Mouse (Mus musculus) liver, postnatal 0 days (tissue): ENCODE measurements at regions not wholly inside any gene's neighbourhood (a gene's known extent, or its start where the extent isn't known, plus 50 kb on each side); places are given as distances from the start of the nearest gene placed in this dataset.

Experiments
- ATAC-seq: fragments of 200-750 bp; cut with Nextera tagmentation; 2 replicates; pipeline ENCODE4 v1.8.0; 2017; ENCODE audit warnings: mild to moderate bottlenecking, moderate library complexity
- DNase-seq: peaks from one replicate; pipeline ENCODE4 v3.0.0-alpha.2; 2016
- H3K27ac ChIP-seq: fragments of 300-500 bp; sonication (generic); 2 replicates; pipeline ENCODE4 v1.5.1; 2014; ENCODE audit warnings: antibody characterized with exemption, moderate library complexity, mild to moderate bottlenecking, low read depth
- H3K27me3 ChIP-seq: fragments of 300-500 bp; sonication (generic); 2 replicates; pipeline ENCODE4 v1.6.1; 2014; ENCODE audit warnings: low read length, control low read depth, mixed read lengths; ENCODE audit not compliant: insufficient read depth
- H3K36me3 ChIP-seq: fragments of 300-500 bp; sonication (generic); replicated peaks from 2 replicates; pipeline ENCODE4 v1.6.1; 2014; ENCODE audit warnings: mild to moderate bottlenecking, control low read depth, low read length, moderate library complexity, mixed read lengths; ENCODE audit not compliant: insufficient read depth
- H3K4me1 ChIP-seq: fragments of 300-500 bp; sonication (generic); 2 replicates; pipeline ENCODE4 v1.6.1; 2014; ENCODE audit warnings: antibody characterized with exemption, mild to moderate bottlenecking, control low read depth; ENCODE audit not compliant: insufficient read depth
- H3K4me2 ChIP-seq: fragments of 300-500 bp; sonication (generic); 2 replicates; pipeline ENCODE4 v1.6.1; 2014; ENCODE audit warnings: low read depth, mild to moderate bottlenecking, low read length, moderate library complexity, mixed read lengths
- H3K4me3 ChIP-seq: fragments of 300-500 bp; sonication (generic); 2 replicates; pipeline ENCODE4 v1.5.1; 2014; ENCODE audit warnings: low read depth, low read length
- H3K9ac ChIP-seq: fragments of 300-500 bp; sonication (generic); replicated peaks from 2 replicates; pipeline ENCODE4 v1.6.1; 2014; ENCODE audit warnings: mild to moderate bottlenecking, moderate library complexity
- H3K9me3 ChIP-seq: fragments of 300-500 bp; sonication (generic); 2 replicates; pipeline ENCODE4 v1.6.1; 2016; ENCODE audit warnings: mild to moderate bottlenecking, control low read depth, low read length, mixed read lengths
- CTCF ChIP-seq: sonication (generic); IDR thresholded peaks from 2 replicates; pipeline ENCODE4 v1.5.1; 2016; ENCODE audit warnings: antibody characterized with exemption, low read depth
- EP300 ChIP-seq: IDR thresholded peaks from 2 replicates; pipeline ENCODE4 v1.6.1; 2016; ENCODE audit warnings: antibody characterized with exemption, low read depth, mild to moderate bottlenecking
- WGBS: fragments of 180-500 bp; shearing (Covaris S2); extraction: QIAGEN DNeasy Blood & Tissue Kit; methylation state at CpG from one replicate; pipeline ENCODE4 v1.1.7; 2014; ENCODE audit not compliant: insufficient replicate concordance; 5-methylcytosine and 5-hydroxymethylcytosine counted together

- no peaks in the 10 kb centered on the region for H3K36me3 ChIP-seq
- no peak overlapping the region for H3K27ac ChIP-seq
- H3K4me3 ChIP-seq: no peak overlapping the region
- WGBS: 73% methylated on average over 1 of the region's 1 CpGs
- no peaks in the 10 kb centered on the region for H3K4me1 ChIP-seq
- H3K9me3 ChIP-seq: no peaks in the 10 kb centered on the region
- no peak for DNase-seq
- no peak for ATAC-seq
- H3K9ac ChIP-seq: no peak overlapping the region
- H3K27me3 ChIP-seq: no peaks in the 10 kb centered on the region
- no peak overlapping the region for H3K4me2 ChIP-seq
- no peak for TF ChIP-seq CTCF
- TF ChIP-seq EP300: no peak
Measured at GRCm38 (mm10) chr6:41191734-41192326, 110.2 kb upstream of the Try4 start.

GRCm38 (mm10) chr6:41188910-41189309 is 113.2 kb upstream of the Try4 start:
- Histone ChIP-seq H3K27me3 (no peaks in the 10 kb centered on the region), H3K4me3 (no peak overlapping the region), H3K9me3 (no peaks in the 10 kb centered on the region), H3K4me2 (no peak overlapping the region), H3K4me1 (no peaks in the 10 kb centered on the region), H3K27ac (no peak overlapping the region), H3K36me3 (no peaks in the 10 kb centered on the region), H3K9ac (no peak overlapping the region)
- no peak for TF ChIP-seq EP300
- TF ChIP-seq CTCF: no peak
- 29% methylated on average over 2 of the region's 2 CpGs for WGBS
- no peak for ATAC-seq
- no peak for DNase-seq

- H3K4me2 ChIP-seq: no peak overlapping the region
- no peaks in the 10 kb centered on the region for H3K9me3 ChIP-seq
- no peak overlapping the region for H3K4me3 ChIP-seq
- WGBS: 72% methylated on average over 1 of the region's 1 CpGs
- no peaks in the 10 kb centered on the region for H3K27me3 ChIP-seq
- H3K36me3 ChIP-seq: no peaks in the 10 kb centered on the region
- H3K4me1 ChIP-seq: no peaks in the 10 kb centered on the region
- no peak overlapping the region for H3K9ac ChIP-seq
- H3K27ac ChIP-seq: no peak overlapping the region
- no peak for DNase-seq
- TF ChIP-seq EP300: no peak
- TF ChIP-seq CTCF: peak; percentile 35; the same call in 1 of the 2 replicates
- ATAC-seq: no peak
Measured at GRCm38 (mm10) chr6:41187966-41188365, 114.1 kb upstream of the Try4 start.

GRCm38 (mm10) chr6:41178896-41179295 is 123.2 kb upstream of the Try4 start:
- Histone ChIP-seq H3K4me3 (no peak overlapping the region), H3K27ac (no peak overlapping the region), H3K4me1 (peaks cover 13% of the 10 kb centered on the region), H3K36me3 (no peaks in the 10 kb centered on the region), H3K4me2 (no peak overlapping the region), H3K9me3 (no peaks in the 10 kb centered on the region), H3K27me3 (no peaks in the 10 kb centered on the region), H3K9ac (no peak overlapping the region)
- no peak for DNase-seq
- ATAC-seq: no peak
- 71% methylated on average over 7 of the region's 7 CpGs for WGBS
- no peak for TF ChIP-seq CTCF
- TF ChIP-seq EP300: no peak

GRCm38 (mm10) chr6:41178019-41178418 is 124.0 kb upstream of the Try4 start:
- TF ChIP-seq EP300 (no peak), CTCF (no peak)
- Histone ChIP-seq H3K9me3 (no peaks in the 10 kb centered on the region), H3K4me3 (no peak overlapping the region), H3K4me2 (no peak overlapping the region), H3K9ac (no peak overlapping the region), H3K4me1 (peaks cover 13% of the 10 kb centered on the region), H3K27me3 (no peaks in the 10 kb centered on the region), H3K27ac (no peak overlapping the region), H3K36me3 (no peaks in the 10 kb centered on the region)
- no peak for ATAC-seq
- no peak for DNase-seq
- WGBS: 64% methylated on average over 2 of the region's 2 CpGs

GRCm38 (mm10) chr6:41177152-41177551 is 124.9 kb upstream of the Try4 start:
- no peak overlapping the region for H3K4me3 ChIP-seq
- peak; percentile 86 for ATAC-seq
- DNase-seq: no peak
- 58% methylated on average over 3 of the region's 3 CpGs for WGBS
- peak overlapping the region; percentile 16; the same call in 1 of the 2 replicates for H3K4me2 ChIP-seq
- no peaks in the 10 kb centered on the region for H3K36me3 ChIP-seq
- peak overlapping the region; percentile 61 for H3K27ac ChIP-seq
- no peak for TF ChIP-seq CTCF
- TF ChIP-seq EP300: peak; percentile 53; the same call in 1 of the 2 replicates
- peaks cover 13% of the 10 kb centered on the region for H3K4me1 ChIP-seq
- H3K27me3 ChIP-seq: no peaks in the 10 kb centered on the region
- no peak overlapping the region for H3K9ac ChIP-seq
- H3K9me3 ChIP-seq: no peaks in the 10 kb centered on the region

- DNase-seq: no peak
- TF ChIP-seq CTCF: no peak
- peak; percentile 59 for TF ChIP-seq EP300
- Histone ChIP-seq H3K4me2 (no peak overlapping the region), H3K36me3 (no peaks in the 10 kb centered on the region), H3K9ac (no peak overlapping the region), H3K27ac (0 out of 2 replicates have a peak overlapping the region, but pooled peaks have one; percentile 2), H3K4me3 (no peak overlapping the region), H3K27me3 (no peaks in the 10 kb centered on the region), H3K4me1 (peaks cover 13% of the 10 kb centered on the region), H3K9me3 (no peaks in the 10 kb centered on the region)
- WGBS: 49% methylated on average over 1 of the region's 1 CpGs
- peak; percentile 59 for ATAC-seq
Measured at GRCm38 (mm10) chr6:41176034-41176433, 126.0 kb upstream of the Try4 start.
